Mouse (Mus musculus): ENCODE measurements around the gene Trim14. TPM values are rescaled to one million over a fixed set of nuclear protein-coding genes. Genes with fewer than 3 reads are reported as not detected.

Gene Trim14
- total RNA-seq, 1 experiment, result 0.58 TPM

GRCm38 (mm10) chr4:46498511-46498910 is 37.4 kb downstream of the Trim14 start:
- Histone ChIP-seq H3K36me3 (ENCODE audit: control insufficient read depth, insufficient read depth, low read length, poor library complexity, severe bottlenecking) (peaks cover 45% of the 10 kb centered on the region), H3K4me3 (ENCODE audit: insufficient read depth in 1 of 2, low read depth in 1 of 2, low read length in 2 of 2, poor library complexity in 1 of 2, severe bottlenecking in 1 of 2) (no peak overlapping the region), H3K4me1 (ENCODE audit: control insufficient read depth in 2 of 2, insufficient read depth in 2 of 2, low read length in 2 of 2, poor library complexity in 1 of 2) (peaks cover 0 to 2% of the 10 kb centered on the region in 2 experiments; a peak in 1 of 4 replicates), H3K9me3 (ENCODE audit: control insufficient read depth, insufficient read depth, low read depth, low read length) (no peaks in the 10 kb centered on the region), H3K9ac (ENCODE audit: insufficient read depth, low read depth, low read length, poor library complexity, severe bottlenecking) (no peak overlapping the region), H3K27ac (ENCODE audit: insufficient read depth, low read depth, low read length, poor library complexity, severe bottlenecking) (no peak overlapping the region)
- DNase-seq (ENCODE audit: low read depth, low spot score), result no peak
- no peak for TF ChIP-seq ZNF384 (IDR thresholded peaks at IDR 0.05; ENCODE audit: low read depth, low read length)
- TF ChIP-seq ZC3H11A (IDR thresholded peaks at IDR 0.05; ENCODE audit: borderline replicate concordance, low read depth, low read length), result no peak
- TF ChIP-seq HCFC1 (IDR thresholded peaks at IDR 0.05; ENCODE audit: borderline replicate concordance, insufficient read depth, low read length), result no peak
- TF ChIP-seq CHD2 (IDR thresholded peaks at IDR 0.05; ENCODE audit: low read depth, low read length), result no peak
- no peak for TF ChIP-seq MAFK (IDR thresholded peaks at IDR 0.05; ENCODE audit: insufficient read depth, low read depth, low read length)
- in situ Hi-C loops (cut with MboI; ENCODE audit: low sequenced_read_pairs in 2 of 2, unreplicated experiment in 2 of 2), result no loop called here

GRCm38 (mm10) chr4:46497286-46497892 is 38.6 kb downstream of the Trim14 start:
- in situ Hi-C loops (cut with MboI; ENCODE audit: low sequenced_read_pairs in 2 of 2, unreplicated experiment in 2 of 2), result no loop called here
- H3K4me3 ChIP-seq (ENCODE audit: insufficient read depth in 1 of 2, low read depth in 1 of 2, low read length in 2 of 2, poor library complexity in 1 of 2, severe bottlenecking in 1 of 2), result no peak overlapping the region
- DNase-seq (ENCODE audit: low read depth, low spot score), result peak; percentile 60
- H3K9ac ChIP-seq (ENCODE audit: insufficient read depth, low read depth, low read length, poor library complexity, severe bottlenecking), result no peak overlapping the region
- H3K27ac ChIP-seq (ENCODE audit: insufficient read depth, low read depth, low read length, poor library complexity, severe bottlenecking), result no peak overlapping the region
- H3K9me3 ChIP-seq (ENCODE audit: control insufficient read depth, insufficient read depth, low read depth, low read length), result no peaks in the 10 kb centered on the region
- H3K36me3 ChIP-seq (ENCODE audit: control insufficient read depth, insufficient read depth, low read length, poor library complexity, severe bottlenecking), result peaks cover 48% of the 10 kb centered on the region
- H3K4me1 ChIP-seq (ENCODE audit: control insufficient read depth in 2 of 2, insufficient read depth in 2 of 2, low read length in 2 of 2, poor library complexity in 1 of 2), result no peaks in the 10 kb centered on the region
- TF ChIP-seq CHD2 (IDR thresholded peaks at IDR 0.05; ENCODE audit: low read depth, low read length) (no peak), ZNF384 (IDR thresholded peaks at IDR 0.05; ENCODE audit: low read depth, low read length) (0 out of 2 replicates have a peak, but pooled peaks have one; percentile 39)

- in situ Hi-C loops (cut with MboI; ENCODE audit: low sequenced_read_pairs in 2 of 2, unreplicated experiment in 2 of 2), result no loop called here
- no peak for TF ChIP-seq CHD2 (IDR thresholded peaks at IDR 0.05; ENCODE audit: low read depth, low read length)
- no peak for TF ChIP-seq ZC3H11A (IDR thresholded peaks at IDR 0.05; ENCODE audit: borderline replicate concordance, low read depth, low read length)
- no peak for TF ChIP-seq ZNF384 (IDR thresholded peaks at IDR 0.05; ENCODE audit: low read depth, low read length)
- TF ChIP-seq MAFK (IDR thresholded peaks at IDR 0.05; ENCODE audit: insufficient read depth, low read depth, low read length), result no peak
- TF ChIP-seq HCFC1 (IDR thresholded peaks at IDR 0.05; ENCODE audit: borderline replicate concordance, insufficient read depth, low read length), result no peak
- H3K27ac ChIP-seq (ENCODE audit: insufficient read depth, low read depth, low read length, poor library complexity, severe bottlenecking), result no peak overlapping the region
- 0 out of 4 replicates have a peak, but pooled peaks cover 0 to 2% of the 10 kb centered on the region in 2 experiments for H3K4me1 ChIP-seq (ENCODE audit: control insufficient read depth in 2 of 2, insufficient read depth in 2 of 2, low read length in 2 of 2, poor library complexity in 1 of 2)
- no peak for DNase-seq (ENCODE audit: low read depth, low spot score)
- H3K9me3 ChIP-seq (ENCODE audit: control insufficient read depth, insufficient read depth, low read depth, low read length), result no peaks in the 10 kb centered on the region
- H3K36me3 ChIP-seq (ENCODE audit: control insufficient read depth, insufficient read depth, low read length, poor library complexity, severe bottlenecking), result peaks cover 38% of the 10 kb centered on the region
- 0 out of 2 replicates have a peak overlapping the region, but pooled peaks have one; percentile 11 for H3K9ac ChIP-seq (ENCODE audit: insufficient read depth, low read depth, low read length, poor library complexity, severe bottlenecking)
- H3K4me3 ChIP-seq (ENCODE audit: insufficient read depth in 1 of 2, low read depth in 1 of 2, low read length in 2 of 2, poor library complexity in 1 of 2, severe bottlenecking in 1 of 2), result no peak overlapping the region
Measured at GRCm38 (mm10) chr4:46495543-46495942, 40.4 kb downstream of the Trim14 start.

GRCm38 (mm10) chr4:46493071-46493470 is 42.9 kb downstream of the Trim14 start:
- TF ChIP-seq ZC3H11A (IDR thresholded peaks at IDR 0.05; ENCODE audit: borderline replicate concordance, low read depth, low read length), result no peak
- no peak for TF ChIP-seq ZNF384 (IDR thresholded peaks at IDR 0.05; ENCODE audit: low read depth, low read length)
- TF ChIP-seq MAFK (IDR thresholded peaks at IDR 0.05; ENCODE audit: insufficient read depth, low read depth, low read length), result no peak
- no peak for TF ChIP-seq HCFC1 (IDR thresholded peaks at IDR 0.05; ENCODE audit: borderline replicate concordance, insufficient read depth, low read length)
- no peak for TF ChIP-seq CHD2 (IDR thresholded peaks at IDR 0.05; ENCODE audit: low read depth, low read length)
- Histone ChIP-seq H3K36me3 (ENCODE audit: control insufficient read depth, insufficient read depth, low read length, poor library complexity, severe bottlenecking) (peaks cover 24% of the 10 kb centered on the region), H3K9ac (ENCODE audit: insufficient read depth, low read depth, low read length, poor library complexity, severe bottlenecking) (no peak overlapping the region), H3K4me1 (ENCODE audit: control insufficient read depth in 2 of 2, insufficient read depth in 2 of 2, low read length in 2 of 2, poor library complexity in 1 of 2) (peaks cover 0 to 2% of the 10 kb centered on the region in 2 experiments; a peak in 1 of 4 replicates), H3K4me3 (ENCODE audit: insufficient read depth in 1 of 2, low read depth in 1 of 2, low read length in 2 of 2, poor library complexity in 1 of 2, severe bottlenecking in 1 of 2) (no peak overlapping the region), H3K27ac (ENCODE audit: insufficient read depth, low read depth, low read length, poor library complexity, severe bottlenecking) (no peak overlapping the region), H3K9me3 (ENCODE audit: control insufficient read depth, insufficient read depth, low read depth, low read length) (no peaks in the 10 kb centered on the region)
- in situ Hi-C loops (cut with MboI; ENCODE audit: low sequenced_read_pairs in 2 of 2, unreplicated experiment in 2 of 2), result no loop called here
- no peak for DNase-seq (ENCODE audit: low read depth, low spot score)
